Mouse (Mus musculus) heart, embryonic 10.5 days (tissue): ENCODE data around the gene 2210408I21Rik. TPM values are rescaled to one million over a fixed set of nuclear protein-coding genes. Genes with fewer than 3 reads are reported as not detected.
"Not testable (repeated sequence)": the region's sequence is repeated elsewhere in the genome, so short reads cannot be mapped to it uniquely, and the experiment has no call there.

Experiments
- DNase-seq: peaks from one replicate; pipeline ENCODE4 v3.0.0-alpha.2; 2017; ENCODE audit warnings: low spot score
- H3K27ac ChIP-seq: fragments of 300-500 bp; sonication (generic); 2 replicates; pipeline ENCODE4 v1.5.1; 2016; ENCODE audit warnings: mild to moderate bottlenecking
- H3K27me3 ChIP-seq: fragments of 300-500 bp; sonication (generic); 2 replicates; pipeline ENCODE4 v1.6.1; 2016; ENCODE audit warnings: mild to moderate bottlenecking; ENCODE audit not compliant: poor library complexity, insufficient read depth, severe bottlenecking
- H3K36me3 ChIP-seq: fragments of 300-500 bp; sonication (generic); 2 replicates; pipeline ENCODE4 v1.6.1; 2016; ENCODE audit warnings: mild to moderate bottlenecking, moderate library complexity
- H3K4me1 ChIP-seq: fragments of 300-500 bp; sonication (generic); 2 replicates; pipeline ENCODE4 v1.6.1; 2016; ENCODE audit warnings: mild to moderate bottlenecking
- H3K4me3 ChIP-seq: fragments of 300-500 bp; sonication (generic); 2 replicates; pipeline ENCODE4 v1.5.1; 2016; ENCODE audit warnings: mild to moderate bottlenecking, moderate library complexity
- H3K9me3 ChIP-seq: fragments of 300-500 bp; sonication (generic); 2 replicates; pipeline ENCODE4 v1.6.1; 2016; ENCODE audit warnings: mild to moderate bottlenecking, moderate library complexity
- WGBS: fragments of 180-500 bp; shearing (Covaris S2); methylation state at CpG from one replicate; pipeline ENCODE4 v1.1.7; 2016; 5-methylcytosine and 5-hydroxymethylcytosine counted together
- polyA plus RNA-seq: library from polyadenylated mRNA; unstranded; fragments of >200 nt; fragmentation: Nextera tagmentation; extraction: Ambion mirVana; gene quantifications from 2 replicates; pipeline ENCODE4 v1.2.1, GENCODE M21; 2016

Gene 2210408I21Rik
- polyA plus RNA-seq = 6.2 and 6.5 TPM in 2 replicates

DNA sequence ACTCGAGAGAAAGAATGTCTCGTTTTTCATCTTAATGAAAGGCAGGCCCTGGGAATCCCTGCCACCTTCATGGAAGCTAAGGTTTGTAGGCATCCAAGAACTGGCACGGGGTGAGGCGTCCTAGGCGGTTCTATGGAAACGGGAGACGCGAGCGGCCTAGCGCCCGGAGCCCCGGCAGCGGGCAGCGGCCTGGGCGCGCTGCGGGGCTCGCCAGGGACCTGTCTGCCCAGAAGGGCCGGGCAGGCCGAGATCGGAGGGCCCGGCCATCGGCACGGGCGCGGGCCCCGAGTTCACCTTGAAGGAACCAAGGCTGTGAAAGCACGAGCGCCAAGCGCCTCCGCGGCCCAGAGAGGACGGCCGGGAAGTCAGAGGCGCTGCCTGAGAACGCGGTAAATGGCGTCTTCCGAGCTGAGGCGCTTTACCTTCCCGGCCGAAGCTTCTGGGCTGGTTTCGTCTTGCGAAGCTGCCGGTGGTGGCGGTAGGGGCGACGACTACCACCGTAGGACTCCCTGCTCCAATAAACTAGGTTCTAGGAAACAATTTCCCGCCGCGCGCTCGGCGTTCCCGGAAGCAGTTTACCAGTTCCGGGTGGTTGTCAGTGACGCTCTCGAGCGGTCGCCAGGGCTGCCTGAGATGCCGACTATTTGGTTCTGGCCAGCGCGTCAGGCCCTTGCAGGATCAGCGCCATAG, at the start of gene 2210408I21Rik, which contains the start of gene Slf1:
TSS of gene 2210408I21Rik (plus strand) at position 610 of the 690 bp plus-strand sequence.
TSS of gene Slf1 (minus strand) at position 543 of the 690 bp plus-strand sequence.
- H3K4me1 ChIP-seq = peaks cover 5% of the 10 kb centered on the region; the same call in 1 of the 2 replicates
- no peaks in the 10 kb centered on the region for H3K9me3 ChIP-seq
- DNase-seq = peak; percentile 95
- H3K36me3 ChIP-seq = no peaks in the 10 kb centered on the region
- WGBS = under 1% methylated on average over 65 of the region's 65 CpGs
- H3K27me3 ChIP-seq = no peaks in the 10 kb centered on the region
- peak within 1 kb of the TSS; percentile 90 for H3K27ac ChIP-seq
- H3K4me3 ChIP-seq = peak within 1 kb of the TSS; percentile 83

- not testable (repeated sequence) for H3K9me3 ChIP-seq, H3K27me3 ChIP-seq, H3K4me3 ChIP-seq, H3K4me1 ChIP-seq, H3K27ac ChIP-seq, DNase-seq
- peaks cover 35% of the 10 kb centered on the region; the same call in 1 of the 2 replicates for H3K36me3 ChIP-seq
- whole genome bisulfite sequencing = 100% methylated on average over 1 of the region's 1 CpGs
Measured at GRCm38 (mm10) chr13:77092876-77093275, 42.5 kb upstream of the 2210408I21Rik start.

- H3K27me3 ChIP-seq = no peaks in the 10 kb centered on the region
- no peak overlapping the region for H3K4me3 ChIP-seq
- no peak overlapping the region for H3K27ac ChIP-seq
- peaks cover 13% of the 10 kb centered on the region for H3K36me3 ChIP-seq
- no peaks in the 10 kb centered on the region for H3K9me3 ChIP-seq
- DNase-seq = no peak
- H3K4me1 ChIP-seq = no peaks in the 10 kb centered on the region
Measured at GRCm38 (mm10) chr13:77107734-77108133, 27.6 kb upstream of the 2210408I21Rik start.

- Histone ChIP-seq H3K27ac (no peak overlapping the region), H3K4me3 (no peak overlapping the region), H3K36me3 (peaks cover 8% of the 10 kb centered on the region; the same call in 1 of the 2 replicates), H3K27me3 (no peaks in the 10 kb centered on the region), H3K9me3 (no peaks in the 10 kb centered on the region), H3K4me1 (no peaks in the 10 kb centered on the region)
- WGBS = 84% methylated on average over 4 of the region's 4 CpGs
- DNase-seq = no peak
Measured at GRCm38 (mm10) chr13:77118695-77119094, 16.6 kb upstream of the 2210408I21Rik start.

GRCm38 (mm10) chr13:77125159-77125558, 10.2 kb upstream of the 2210408I21Rik start:
- no peaks in the 10 kb centered on the region for H3K27me3 ChIP-seq
- WGBS = 88% methylated on average over 3 of the region's 3 CpGs
- H3K27ac ChIP-seq = no peak overlapping the region
- H3K4me3 ChIP-seq = no peak overlapping the region
- no peaks in the 10 kb centered on the region for H3K4me1 ChIP-seq
- H3K9me3 ChIP-seq = no peaks in the 10 kb centered on the region
- DNase-seq = no peak
- peaks cover 18% of the 10 kb centered on the region; the same call in 1 of the 2 replicates for H3K36me3 ChIP-seq

GRCm38 (mm10) chr13:77128240-77128639, 7.1 kb upstream of the 2210408I21Rik start:
- Histone ChIP-seq H3K36me3 (peaks cover 13% of the 10 kb centered on the region; the same call in 1 of the 2 replicates), H3K27me3 (no peaks in the 10 kb centered on the region), H3K4me3 (no peak overlapping the region), H3K4me1 (no peaks in the 10 kb centered on the region), H3K9me3 (no peaks in the 10 kb centered on the region), H3K27ac (no peak overlapping the region)
- WGBS = 81% methylated on average over 2 of the region's 2 CpGs
- DNase-seq = no peak

DNA sequence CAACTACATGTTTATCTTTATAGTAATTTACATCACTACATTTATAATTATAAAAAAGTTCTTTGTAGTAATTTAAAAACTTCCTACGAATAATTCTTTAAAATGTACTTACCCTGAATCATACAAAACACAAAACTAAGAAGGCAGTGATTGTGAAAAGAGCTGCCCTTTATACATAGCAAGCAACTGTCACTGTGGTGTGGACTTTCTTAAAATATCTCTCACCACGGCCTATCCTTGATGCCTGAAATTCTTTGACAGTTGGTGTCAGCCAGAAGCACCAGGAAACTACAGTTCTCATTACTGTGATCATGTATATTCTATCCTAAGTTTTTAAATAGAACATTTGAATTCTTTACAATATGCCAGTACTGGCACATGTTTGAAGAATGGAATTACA, 4.2 kb upstream of the 2210408I21Rik start:
- WGBS = 61% methylated on average over 2 of the region's 2 CpGs
- Histone ChIP-seq H3K27me3 (no peaks in the 10 kb centered on the region), H3K4me3 (no peak overlapping the region), H3K4me1 (peaks cover 5% of the 10 kb centered on the region; the same call in 1 of the 2 replicates), H3K9me3 (no peaks in the 10 kb centered on the region), H3K36me3 (no peaks in the 10 kb centered on the region), H3K27ac (no peak overlapping the region)
- DNase-seq = no peak

DNA sequence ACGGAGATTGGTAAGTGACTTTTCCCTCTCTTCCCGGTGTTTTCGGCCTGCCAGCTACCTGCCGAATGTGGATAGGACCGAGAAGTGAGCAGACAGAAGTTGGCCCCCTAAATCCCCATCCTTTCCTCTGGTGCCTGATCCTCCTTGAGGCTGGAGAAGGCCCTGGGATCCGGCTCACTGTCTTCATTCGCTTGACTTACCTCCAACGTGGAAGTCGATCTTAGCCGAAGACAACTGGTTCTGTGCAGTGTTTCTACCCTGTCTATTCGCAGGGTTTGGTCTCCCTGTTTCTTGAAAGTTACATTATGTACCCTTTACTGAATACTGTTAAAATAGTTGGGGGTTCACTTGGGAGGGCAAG, 261 bp downstream of the 2210408I21Rik start:
- no peaks in the 10 kb centered on the region for H3K9me3 ChIP-seq
- peak overlapping the region; percentile 90 for H3K27ac ChIP-seq
- peaks cover 5% of the 10 kb centered on the region; the same call in 1 of the 2 replicates for H3K4me1 ChIP-seq
- H3K36me3 ChIP-seq = no peaks in the 10 kb centered on the region
- under 1% methylated on average over 11 of the region's 11 CpGs for WGBS
- no peak for DNase-seq
- H3K27me3 ChIP-seq = no peaks in the 10 kb centered on the region
- H3K4me3 ChIP-seq = peak overlapping the region; percentile 83

DNA sequence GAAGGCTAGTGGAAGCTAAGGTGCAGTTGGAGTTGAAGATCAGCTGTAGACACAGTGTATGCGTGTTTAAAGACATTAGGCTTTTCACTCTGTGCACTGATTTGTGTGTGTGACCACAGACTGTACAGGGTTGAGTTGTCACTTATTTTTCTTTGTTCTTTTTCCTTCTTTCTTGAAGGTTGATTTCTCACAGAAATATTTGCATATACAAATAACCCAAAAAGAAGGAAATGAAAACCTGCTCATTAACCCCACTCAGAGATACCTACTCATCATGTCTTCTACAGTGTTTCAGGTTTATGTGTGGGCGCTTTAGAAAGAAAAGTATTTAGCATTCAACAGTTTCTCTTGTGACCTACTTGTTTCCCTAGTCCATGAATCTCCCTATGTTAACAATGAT, 5.5 kb downstream of the 2210408I21Rik start:
- WGBS = 77% methylated on average over 2 of the region's 2 CpGs
- no peaks in the 10 kb centered on the region for H3K4me1 ChIP-seq
- H3K9me3 ChIP-seq = no peaks in the 10 kb centered on the region
- no peaks in the 10 kb centered on the region for H3K27me3 ChIP-seq
- no peaks in the 10 kb centered on the region for H3K36me3 ChIP-seq
- no peak overlapping the region for H3K4me3 ChIP-seq
- H3K27ac ChIP-seq = no peak overlapping the region
- no peak for DNase-seq

DNA sequence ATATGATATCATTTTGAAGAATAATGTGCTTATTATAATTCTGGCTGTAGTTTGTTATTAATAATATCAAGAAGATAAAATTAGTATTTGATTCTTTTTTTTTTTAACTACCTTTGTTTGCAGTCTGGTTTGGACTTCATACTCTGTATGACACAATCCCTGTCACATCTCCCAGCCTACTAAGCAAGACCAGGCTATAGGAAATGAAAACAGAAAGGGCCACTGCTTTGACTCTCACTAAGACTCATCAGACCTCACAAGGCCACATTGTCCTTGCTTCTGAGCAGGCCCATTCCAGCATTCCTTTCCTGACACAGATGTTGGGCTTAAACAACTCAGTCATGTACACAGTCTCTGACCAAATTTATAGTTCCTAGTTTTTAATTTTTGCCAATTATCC, 42.6 kb downstream of the 2210408I21Rik start:
- no peaks in the 10 kb centered on the region for H3K4me1 ChIP-seq
- DNase-seq = no peak
- H3K36me3 ChIP-seq = no peaks in the 10 kb centered on the region
- no peak overlapping the region for H3K4me3 ChIP-seq
- H3K9me3 ChIP-seq = no peaks in the 10 kb centered on the region
- H3K27me3 ChIP-seq = no peaks in the 10 kb centered on the region
- H3K27ac ChIP-seq = no peak overlapping the region

DNA sequence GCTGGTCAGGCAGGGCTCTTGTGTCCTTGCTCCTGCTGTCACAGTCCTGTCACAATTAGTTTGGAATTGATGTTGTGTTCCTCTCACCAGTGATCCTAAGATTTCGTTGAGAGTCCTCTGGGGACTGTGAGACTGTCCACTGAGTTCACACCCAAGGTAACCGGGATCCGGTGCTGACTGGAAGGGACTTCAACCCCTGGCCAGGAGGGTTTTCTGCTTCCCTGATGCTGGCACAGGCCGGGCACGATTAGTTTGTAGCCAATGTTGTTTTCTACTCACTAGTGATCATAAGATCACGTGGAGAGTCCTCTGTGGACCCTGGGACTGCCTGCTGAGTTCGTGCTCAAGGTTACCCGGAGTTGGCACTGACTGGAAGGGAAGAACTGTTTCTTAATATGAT, 55.3 kb downstream of the 2210408I21Rik start:
- Histone ChIP-seq H3K9me3 (no peaks in the 10 kb centered on the region), H3K27me3 (no peaks in the 10 kb centered on the region), H3K4me3 (no peak overlapping the region), H3K36me3 (no peaks in the 10 kb centered on the region), H3K4me1 (no peaks in the 10 kb centered on the region), H3K27ac (no peak overlapping the region)
- 86% methylated on average over 8 of the region's 8 CpGs for WGBS
- no peak for DNase-seq

DNA sequence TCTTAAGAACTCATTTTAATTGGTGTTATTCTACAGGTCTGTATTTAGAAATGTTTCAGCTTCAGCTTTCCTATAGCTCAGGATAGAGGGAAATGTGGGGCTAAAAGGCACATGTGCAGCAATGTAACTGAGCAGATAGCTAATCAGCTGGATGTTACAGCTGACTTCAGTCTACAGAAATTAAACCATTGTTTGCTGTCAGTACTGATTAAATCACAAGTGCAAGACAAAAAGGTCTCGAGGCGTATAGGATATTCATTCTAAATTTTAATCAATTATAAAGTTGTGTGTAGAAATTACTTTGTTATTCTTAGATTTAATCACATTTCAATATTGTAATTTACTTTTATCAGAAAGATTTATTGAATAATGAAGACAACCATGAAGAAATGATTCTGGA, 56.9 kb downstream of the 2210408I21Rik start:
- Histone ChIP-seq H3K36me3 (no peaks in the 10 kb centered on the region), H3K27me3 (no peaks in the 10 kb centered on the region), H3K4me1 (no peaks in the 10 kb centered on the region), H3K9me3 (no peaks in the 10 kb centered on the region), H3K27ac (no peak overlapping the region), H3K4me3 (no peak overlapping the region)
- no peak for DNase-seq
- 87% methylated on average over 2 of the region's 2 CpGs for WGBS

DNA sequence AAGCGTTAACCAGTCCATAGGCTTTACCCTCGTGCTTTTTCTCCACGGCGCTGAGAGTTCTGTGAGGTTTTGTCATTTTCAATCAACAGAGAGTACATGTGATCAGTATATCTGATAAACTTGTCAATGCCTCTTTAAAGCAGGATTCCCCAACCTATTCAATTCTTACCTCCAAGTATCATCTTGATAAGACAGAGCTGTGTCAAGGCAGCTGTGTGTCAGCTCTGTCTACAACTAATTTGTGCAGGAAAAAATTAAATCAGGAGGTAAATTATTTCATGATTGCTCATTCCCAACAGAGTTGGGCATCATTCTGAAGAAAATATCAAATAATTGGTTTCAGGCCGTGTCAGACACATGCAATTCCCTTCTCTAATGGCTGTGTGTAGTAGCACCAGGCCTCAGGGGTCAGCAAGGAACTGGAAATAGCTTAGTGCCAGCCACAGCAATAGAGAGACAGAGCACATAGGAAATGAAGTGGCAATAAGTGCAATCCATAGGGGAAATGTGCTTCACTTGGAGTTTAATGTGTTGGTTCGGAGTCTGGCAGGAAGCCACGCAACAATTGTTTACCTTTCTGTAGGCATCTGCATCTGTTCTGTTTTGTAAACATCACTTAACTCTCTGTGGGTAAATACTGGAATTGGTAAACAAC, 73.6 kb downstream of the 2210408I21Rik start:
- Histone ChIP-seq H3K4me1 (no peaks in the 10 kb centered on the region), H3K27ac (no peak overlapping the region), H3K9me3 (no peaks in the 10 kb centered on the region), H3K36me3 (no peaks in the 10 kb centered on the region), H3K4me3 (no peak overlapping the region), H3K27me3 (no peaks in the 10 kb centered on the region)
- 75% methylated on average over 7 of the region's 7 CpGs for WGBS
- DNase-seq = no peak
